Mouse (Mus musculus) gonadal fat pad, adult 2 months (tissue): Measurements from ENCODE around the gene Casp1. TPM values are rescaled to one million over a fixed set of nuclear protein-coding genes. Genes with fewer than 3 reads are reported as not detected.

Source experiments
- polyA plus RNA-seq: library from polyadenylated mRNA; depleted of rRNA; stranded (reverse); fragments of >200 nt; gene quantifications from 2 replicates; pipeline ENCODE4 v1.2.3, GENCODE M21; 2012; rRNA removed

Gene Casp1
- polyA plus RNA-seq, 1 experiment: 0.80 TPM

Other genes with a start within 250 kb of the Casp1 start
- gene Casp4, start 10.3 kb downstream of the Casp1 start, polyA plus RNA-seq: 2.4 and 4.2 TPM in 2 replicates
- gene Casp12, start 46.9 kb downstream of the Casp1 start, polyA plus RNA-seq: 3.3 and 3.6 TPM in 2 replicates